Mouse (Mus musculus) retina, adult 2 months (tissue): Measurements from ENCODE around the gene Tspo.

ENCODE experiments used
- DNase-seq: peaks from one replicate; pipeline ENCODE4 v3.0.0-alpha.2; 2012; ENCODE audit warnings: low read depth, low spot score

Gene Tspo

DNA sequence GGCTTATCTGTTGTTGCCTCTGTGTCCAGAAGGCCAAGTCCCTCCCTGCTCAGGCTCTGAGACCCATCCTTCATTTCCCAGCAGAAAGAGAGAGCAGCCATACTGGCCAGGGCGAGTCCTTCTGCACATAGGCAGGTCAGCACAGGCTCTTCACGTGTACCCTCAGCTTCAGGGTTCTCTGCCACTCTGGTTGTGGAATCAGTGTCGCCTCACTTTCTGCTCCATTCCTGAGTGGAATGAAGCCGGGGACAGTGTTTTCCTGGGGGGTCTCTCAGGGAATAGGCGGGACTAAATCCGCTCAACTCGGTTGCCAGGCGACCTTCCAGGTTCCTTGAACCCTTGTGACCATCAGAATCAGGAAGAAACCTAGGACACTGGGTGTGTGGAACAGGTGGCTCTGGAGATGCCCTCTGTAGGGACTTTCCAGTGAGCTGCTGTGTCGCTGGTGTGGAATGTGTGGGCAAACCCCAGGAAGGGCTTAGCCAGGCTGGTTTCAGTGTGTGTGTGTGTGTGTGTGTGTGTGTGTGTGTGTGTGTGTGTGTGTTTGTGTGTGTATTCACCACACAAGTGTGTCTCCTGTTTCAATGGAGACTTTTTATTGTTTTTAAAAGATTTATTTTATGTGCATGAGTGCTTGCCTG is 21.6 kb upstream of the Tspo start:
- no peak for DNase-seq

DNA sequence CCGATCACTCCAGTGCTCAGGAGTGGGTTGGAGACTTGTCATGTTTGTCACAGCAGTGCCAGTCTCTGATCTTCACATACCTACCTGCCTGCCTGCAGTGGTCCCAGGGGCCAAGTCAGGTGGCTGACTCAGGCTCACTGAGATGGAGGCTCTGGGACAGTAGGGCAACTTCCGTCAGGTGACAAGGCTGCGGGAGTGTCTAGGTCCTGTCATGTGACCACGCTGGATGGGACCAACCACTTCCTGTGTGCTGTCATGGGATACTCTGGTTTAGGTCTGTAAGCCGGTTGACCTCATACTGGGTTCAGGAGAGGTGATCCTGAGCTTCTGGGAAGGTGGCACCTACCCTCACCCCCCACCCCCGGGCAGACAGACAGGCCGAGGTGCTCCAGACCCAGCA is 17.4 kb upstream of the Tspo start:
- no peak for DNase-seq

DNA sequence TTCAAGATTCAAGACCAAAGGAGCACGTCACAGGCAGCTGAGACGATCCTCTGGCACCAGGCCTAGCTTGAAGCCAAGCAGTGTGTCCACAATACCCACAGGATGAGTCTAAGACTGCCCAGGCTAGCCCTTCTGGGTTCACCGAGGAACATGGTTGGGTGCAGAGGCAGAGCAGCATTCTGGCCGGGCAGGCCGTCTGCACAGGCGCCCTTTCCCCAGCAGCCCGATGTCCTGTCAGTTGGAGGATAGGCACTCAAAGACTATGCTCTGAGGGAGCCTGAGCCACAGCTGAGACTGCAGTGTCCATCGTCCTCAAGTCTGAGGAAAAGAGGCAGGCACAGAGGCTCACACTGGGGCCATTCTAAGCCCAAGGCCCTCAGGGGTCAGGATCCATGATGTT is 16.2 kb upstream of the Tspo start:
- DNase-seq, result no peak

DNA sequence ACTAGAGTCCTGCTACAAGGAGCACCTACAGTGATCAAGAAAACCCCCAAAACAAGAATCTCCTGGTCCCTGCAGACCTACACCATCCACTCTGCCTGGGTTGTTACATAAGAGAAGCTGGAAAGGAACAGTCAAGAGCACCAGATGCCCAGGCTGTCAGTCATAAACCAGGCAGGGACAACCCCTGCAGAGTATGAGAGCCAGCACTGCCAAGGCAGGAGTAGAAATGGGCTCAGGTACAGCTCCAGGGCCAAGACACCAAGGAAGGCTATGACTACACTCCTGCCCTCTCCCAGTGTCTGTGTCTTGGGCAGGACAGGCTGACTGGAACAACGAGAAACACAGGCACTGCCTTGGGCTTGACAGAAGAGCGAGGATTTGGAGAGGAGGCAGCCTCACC is 13.3 kb upstream of the Tspo start:
- no peak for DNase-seq

DNA sequence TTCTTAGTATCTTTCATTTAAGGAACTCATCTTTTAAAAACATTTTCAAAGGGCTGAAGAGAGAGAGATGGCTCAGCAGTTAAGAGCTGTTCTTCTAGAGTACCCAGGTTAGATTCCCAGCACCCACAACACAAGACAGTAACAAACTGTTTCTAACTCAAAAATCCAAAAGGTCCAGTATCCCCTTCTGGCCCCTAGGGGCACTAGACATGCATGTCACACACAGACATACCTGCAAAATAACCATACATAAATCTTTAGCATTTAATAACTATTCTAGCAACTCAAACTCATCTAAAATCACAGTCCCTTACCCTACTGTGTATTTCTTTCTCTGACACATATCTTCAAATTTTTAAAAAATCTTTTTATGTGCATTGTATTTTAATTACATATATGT is 9.6 kb upstream of the Tspo start:
- no peak for DNase-seq

DNA sequence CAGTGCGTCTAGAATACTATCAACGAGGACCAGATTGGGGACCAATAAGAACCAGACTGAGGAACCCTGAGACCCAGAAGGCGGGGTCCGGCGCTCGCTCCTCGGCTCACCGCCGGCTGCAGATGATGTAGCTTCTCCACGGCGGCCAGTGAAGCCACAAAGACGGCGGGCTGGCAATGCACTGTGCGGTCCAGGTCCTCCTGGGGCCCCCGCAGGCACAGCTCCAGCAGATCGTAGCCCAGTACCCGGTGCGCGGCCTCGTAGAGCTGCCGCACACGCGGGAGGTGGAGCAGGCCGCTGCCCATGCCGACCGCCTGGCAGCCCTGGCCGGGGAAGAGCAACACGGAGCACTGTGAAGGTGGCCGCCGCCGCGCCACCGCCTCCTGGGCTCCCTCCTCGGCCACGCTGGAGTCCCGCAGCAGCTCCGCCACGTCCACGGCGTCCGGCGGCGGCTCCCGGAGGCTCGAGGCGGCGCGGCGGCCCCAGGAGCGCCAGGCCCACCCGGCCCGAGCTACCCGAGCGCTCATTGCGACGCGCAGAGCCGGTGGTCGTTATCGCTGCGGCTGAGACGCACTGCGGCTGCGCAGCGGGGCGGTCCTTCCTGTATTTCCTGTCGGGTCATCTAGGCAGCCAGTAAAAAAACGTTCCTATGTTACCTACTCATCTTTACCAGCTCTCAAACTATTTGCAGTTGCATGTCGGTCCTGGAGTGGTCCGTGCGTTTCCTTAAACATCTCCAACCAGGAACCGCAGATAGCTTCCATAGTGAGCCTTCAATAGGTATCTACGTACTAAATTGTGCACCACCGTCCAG is 8.0 kb upstream of the Tspo start:
- peak; percentile 70 for DNase-seq

DNA sequence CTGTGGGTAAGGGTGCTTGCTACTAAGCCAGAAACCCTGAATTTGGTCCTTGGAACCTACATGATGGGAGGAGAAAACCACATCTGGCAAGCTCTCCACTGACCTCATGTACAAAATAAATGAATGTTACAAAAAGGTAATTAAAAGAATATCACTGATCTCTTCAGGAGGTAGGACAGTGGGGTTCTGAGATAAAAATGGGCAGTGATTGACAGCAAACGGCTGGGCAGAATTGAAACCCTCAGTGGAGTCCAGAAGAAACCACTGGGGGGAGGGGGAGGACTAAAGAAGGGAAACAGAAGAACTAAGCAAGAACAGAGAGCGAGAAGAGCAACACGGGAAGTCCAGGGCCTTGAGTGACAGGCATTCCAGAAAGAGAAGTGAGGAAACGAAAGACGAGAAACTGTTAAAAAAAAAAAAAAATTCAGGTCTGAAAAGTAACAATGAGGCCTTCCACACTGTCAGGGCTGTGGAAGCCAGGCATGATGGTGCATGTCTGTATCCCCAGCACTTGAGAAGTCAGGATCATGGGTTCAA is 2.4 kb upstream of the Tspo start:
- no peak for DNase-seq

DNA sequence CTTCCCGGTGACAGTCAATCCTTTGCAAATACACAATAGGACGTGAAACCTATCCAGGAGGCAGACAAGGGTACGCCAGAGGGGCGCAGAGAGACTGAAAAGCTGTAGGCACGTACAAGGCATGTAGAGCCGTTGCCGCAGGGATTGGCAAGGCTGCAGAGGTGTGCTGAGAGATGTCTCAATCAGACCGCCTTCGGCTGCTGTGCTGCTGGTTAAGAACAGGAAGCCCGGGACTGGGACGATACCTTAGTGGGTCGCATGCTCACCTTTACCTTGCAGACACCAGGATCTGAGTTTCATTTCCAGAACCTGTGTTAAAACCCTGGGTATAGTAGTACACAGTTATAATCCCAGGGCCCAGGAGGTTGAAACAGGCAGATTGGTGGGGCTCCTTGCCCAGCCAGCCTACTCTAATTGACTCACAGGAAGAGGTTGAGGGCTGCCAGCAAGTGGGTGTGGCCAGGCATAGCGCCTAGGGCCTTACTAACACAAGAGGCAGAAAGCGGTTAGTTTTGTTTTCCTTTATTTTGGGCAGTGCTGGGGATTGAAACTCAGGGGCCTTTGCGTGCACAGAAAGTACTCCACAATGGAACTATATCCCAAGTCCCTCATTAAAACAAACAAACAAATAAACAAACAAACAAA is 644 bp upstream of the Tspo start:
- DNase-seq, result no peak

DNA sequence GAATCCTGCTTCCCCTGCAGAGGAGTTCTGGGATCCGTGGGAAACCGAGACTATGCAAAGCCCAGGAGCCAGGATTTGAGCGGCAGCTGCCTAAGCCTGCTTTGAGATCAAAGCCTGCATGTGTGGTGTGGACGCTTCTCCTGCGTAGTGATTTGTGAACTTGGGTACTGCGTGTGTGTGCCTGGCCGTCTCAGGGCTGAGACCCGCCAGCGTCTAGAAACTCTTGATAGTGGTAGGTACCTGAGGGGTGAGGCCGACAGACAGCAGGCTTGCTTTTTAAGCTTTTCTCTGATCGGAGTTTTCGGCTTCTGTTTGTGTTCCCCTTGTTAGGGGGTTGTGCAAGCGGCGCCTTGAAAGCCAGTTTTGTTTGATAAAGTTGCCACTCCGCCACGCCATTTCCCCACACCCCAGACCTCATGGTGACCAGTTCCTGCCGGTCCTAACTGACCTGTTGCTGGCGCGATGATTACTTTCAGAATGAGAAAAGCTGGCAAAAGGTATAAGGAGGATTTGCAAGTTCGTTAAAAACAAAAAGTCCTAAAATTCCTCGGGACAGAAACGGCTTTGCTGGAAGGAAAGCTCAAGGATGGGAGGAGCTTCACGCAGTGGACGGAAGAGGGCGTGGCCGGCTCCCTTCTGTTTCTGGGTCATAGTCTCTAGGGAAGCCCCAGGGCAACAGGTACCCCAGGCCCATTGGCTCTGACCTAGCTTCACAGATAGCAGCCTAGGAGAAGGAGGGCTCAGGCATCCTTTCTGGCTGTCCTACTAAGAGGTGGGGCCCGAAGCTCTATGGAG is 662 bp downstream of the Tspo start:
- no peak for DNase-seq

DNA sequence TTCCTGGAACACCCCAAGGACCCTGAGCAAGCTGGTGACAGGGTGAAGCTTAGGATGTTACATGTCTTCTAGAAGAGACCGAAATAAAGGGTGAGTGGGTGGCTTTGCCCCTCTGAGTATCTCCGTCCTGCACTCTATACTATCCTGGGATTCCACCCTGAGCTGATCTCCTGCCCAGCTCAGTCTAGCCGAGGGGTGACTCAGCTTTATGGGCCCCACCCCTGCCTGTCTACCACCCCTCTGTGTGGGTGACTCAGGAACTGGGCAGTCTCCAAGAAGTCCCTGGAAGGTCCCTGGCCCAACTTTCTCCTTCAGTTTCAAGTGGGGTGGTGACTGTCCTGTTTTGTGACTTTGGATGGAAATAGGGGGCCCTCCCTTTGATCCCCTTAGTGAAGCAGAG is 2.0 kb downstream of the Tspo start:
- no peak for DNase-seq

DNA sequence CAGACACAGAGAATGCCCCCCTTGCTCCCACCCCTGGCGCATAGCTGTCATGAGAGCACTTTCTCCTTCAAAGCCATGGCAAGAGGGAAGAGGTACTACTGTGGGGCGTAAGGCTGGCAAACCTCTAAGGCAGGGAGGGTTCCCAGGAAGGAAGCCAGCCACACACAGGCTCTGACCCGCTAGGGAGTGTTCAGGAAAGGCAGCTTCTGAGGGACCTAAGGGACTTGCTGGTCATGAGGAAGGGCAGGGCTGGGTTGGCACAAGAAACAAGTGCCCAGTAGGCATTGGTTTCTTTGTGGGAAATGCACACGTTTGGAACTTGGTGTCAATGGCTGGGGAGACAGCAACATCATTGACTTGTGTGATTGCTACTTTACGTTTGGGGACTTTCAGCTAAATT is 2.6 kb downstream of the Tspo start:
- no peak for DNase-seq

DNA sequence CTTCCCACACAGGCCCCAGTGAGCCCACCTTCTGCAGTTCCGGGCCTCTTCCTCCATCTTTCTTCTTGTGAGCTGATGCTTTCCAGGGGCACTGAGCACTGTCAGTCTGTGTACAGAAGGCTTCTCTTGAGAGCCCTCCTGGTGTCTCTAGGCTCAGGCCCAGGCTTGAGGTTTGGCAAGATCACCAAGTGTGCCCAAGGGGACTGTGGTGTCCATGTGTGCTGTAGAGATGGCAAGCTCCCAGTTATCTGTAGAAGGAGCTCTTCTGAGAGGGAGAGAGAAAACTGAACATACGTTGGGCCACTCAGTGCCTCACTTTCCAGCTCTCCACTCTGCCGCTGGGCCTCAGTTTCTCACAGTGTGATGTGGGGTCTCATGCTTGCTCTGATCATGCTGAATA is 4.3 kb downstream of the Tspo start:
- no peak for DNase-seq

DNA sequence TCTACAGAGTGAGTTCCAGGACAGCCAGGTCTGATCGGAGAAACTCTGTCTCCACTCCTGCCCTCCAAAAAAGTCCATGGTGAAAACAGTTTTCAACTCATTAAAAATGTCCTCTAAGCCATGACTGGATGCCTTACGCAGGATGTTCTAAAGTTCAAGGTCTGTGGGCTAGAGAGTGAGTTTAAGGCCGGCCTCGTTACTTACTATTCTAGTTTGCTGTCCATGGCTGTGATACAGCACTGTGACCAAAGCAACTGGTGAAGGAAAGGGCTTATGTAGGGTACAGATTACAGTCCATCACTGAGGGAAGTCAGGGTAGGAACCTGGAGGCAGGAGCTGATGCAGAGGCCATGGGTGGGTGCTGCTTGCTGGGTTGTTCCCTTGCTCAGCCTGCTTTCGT is 5.2 kb downstream of the Tspo start:
- no peak for DNase-seq

DNA sequence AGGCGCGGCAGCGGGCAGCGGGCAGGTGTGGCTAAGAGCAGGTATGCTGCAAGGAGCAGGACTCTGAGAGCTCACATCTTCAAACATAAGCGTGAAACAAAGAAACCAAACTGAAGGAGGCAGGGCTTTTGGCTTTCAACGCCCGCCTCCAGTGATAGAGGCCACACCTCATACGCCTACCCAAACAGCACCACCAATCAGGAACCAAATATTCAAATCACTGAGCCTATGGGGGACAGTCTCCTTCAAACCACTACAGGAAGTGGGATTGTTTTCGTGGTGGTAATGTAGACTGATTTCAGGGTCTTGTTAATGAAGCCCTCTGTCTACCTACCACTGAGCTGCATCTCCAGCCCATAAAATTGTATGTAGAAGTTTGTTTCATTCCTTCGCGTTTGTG is 6.3 kb downstream of the Tspo start:
- DNase-seq, result no peak

DNA sequence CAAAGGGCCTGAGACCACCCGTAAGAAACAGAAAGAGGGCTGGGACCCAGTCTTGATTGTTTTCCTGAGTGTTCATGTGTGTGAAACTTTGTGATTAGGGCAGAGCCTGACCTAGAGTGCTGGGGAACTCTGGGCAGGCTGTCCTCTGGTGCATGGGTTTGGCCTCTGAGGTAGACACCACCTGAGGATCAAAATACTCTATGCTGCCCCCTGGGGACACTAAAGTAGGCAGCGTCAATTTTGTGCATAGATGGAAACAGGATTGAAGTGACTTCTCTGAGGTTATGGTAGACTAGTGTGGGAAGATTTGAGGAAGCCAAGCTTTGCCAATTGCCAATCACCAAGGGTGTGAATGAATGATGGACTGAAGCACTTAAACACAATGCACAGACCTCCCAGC is 7.2 kb downstream of the Tspo start:
- no peak for DNase-seq

DNA sequence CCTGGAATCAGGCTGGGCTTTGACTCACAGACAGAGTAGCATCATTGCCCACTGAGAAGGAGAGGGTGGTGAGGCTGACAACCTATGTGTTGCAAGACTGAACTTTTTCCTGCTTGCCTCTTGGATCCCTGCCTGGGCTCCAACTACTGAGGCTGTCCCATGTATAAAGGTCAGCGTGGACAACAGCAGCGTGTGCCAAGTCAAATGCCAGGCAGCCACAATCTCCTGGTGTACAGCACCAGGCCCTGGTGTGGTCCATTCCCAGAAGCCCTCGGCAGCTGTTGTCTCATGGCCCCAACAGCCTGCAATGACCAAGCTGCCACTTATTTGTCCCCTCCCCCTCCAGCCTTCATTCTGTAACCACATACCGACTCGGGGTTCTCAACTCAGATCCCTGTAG is 8.2 kb downstream of the Tspo start:
- DNase-seq, result no peak

DNA sequence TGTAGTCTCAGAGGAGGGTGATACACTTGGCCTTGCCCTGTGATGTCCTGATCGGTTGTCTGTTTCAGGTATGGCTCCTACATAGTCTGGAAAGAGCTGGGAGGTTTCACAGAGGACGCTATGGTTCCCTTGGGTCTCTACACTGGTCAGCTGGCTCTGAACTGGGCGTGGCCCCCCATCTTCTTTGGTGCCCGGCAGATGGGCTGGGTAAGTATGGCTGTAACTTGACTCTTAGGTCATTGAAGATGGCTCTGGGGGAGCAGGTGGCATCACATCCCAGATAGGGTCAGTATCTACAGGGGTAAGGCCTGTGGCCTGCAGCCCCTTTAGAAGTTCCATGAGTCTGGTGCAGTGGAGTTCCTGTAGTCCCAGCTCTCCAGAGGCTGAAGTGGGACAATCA is 8.7 kb downstream of the Tspo start:
- no peak for DNase-seq

DNA sequence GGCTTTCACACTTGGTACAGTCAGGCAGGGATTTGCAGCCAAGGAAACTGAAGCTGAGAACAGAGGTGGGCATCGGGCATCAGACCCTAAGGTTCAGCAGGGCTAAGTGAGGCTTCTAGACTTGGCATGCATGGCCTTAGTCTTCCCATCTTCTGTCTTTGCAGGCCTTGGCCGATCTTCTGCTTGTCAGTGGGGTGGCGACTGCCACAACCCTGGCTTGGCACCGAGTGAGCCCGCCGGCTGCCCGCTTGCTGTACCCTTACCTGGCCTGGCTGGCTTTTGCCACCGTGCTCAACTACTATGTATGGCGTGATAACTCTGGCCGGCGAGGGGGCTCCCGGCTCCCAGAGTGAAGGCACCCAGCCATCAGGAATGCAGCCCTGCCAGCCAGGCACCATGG is 10.2 kb downstream of the Tspo start:
- no peak for DNase-seq

DNA sequence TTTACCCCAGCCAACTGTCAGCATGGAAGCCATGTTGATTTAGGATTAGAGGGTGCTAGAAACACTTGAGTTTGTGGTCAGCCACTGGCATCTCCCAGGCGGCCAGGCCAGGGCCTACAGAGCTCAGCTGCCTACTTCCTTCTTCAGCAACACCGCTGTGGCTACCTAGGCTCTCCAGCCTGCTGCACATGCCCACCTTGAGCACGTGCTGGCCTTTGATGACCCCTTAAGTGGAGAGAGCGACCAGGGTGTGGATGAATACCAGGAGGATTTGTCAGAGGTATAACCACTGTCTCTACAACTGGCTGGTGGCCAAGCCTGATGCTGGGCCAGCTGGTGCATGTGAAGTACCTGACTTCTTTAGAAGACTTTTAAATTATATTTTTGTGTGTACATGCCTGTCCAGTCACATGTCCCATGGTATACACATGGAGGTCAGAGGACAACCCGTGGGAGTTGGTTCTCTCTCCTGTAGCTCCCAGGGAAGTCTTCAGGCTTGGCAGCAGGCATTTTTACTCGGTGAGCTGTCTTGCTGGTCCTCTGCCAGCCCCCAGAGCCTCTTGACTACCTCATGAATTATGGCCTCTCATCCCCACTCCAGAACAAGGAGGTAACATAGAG is 11.4 kb downstream of the Tspo start:
- no peak for DNase-seq

DNA sequence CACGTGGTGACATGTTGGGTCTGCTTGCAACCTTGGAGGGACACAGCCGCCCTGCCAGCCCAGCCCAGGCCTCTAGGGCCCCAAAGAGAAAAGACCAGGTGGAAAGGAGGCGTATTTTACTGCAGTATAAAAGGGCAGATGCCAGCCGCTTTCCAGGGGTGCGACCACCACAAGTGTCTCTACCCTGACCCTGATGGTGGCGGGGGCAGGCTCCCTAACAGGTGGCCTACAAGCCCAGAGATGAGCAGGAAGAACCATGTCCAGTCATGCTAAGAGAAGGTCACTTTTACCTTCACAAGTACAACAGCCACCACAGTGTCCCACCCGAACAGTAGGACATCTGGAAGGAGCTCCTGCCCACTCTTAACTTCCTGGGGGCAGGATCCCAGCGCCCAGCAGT is 12.2 kb downstream of the Tspo start:
- no peak for DNase-seq

DNA sequence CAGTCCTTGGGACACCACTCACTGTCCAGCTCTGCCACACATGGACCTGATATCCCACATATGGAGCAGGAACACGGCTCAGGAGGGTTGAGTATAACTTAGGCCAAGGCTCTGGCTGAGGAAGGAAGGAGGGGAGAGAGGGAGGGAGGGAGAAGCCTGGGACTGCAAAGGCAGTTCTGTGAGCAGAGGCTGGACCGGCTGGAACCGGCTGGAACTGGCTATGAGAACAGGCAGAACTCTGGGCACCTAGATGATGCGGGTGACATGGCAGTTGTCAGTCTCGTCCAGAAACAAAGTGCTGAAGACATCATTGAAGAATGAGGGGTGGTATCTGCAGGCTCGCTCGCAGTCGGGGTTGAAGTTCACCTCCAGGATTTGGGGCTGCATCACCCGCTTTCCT is 13.3 kb downstream of the Tspo start:
- DNase-seq, result no peak

DNA sequence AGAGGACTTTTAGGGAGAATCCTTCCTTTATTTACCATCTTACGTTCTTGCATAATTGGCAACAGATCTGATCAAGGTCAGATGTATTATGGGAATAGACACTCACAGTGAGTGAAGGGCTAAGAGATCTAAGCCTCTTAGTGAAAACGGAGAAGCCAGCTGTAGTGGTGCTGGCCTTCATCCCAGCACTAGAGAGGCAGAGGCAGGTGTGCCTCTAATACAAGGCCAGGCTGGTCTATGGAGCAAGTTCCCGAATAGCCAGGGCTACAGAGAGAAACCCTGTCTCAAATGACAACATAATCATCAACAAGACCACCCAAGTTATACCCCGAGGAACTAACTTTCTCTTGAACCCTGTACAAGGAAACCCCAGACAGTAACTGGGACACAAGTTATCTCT is 19.5 kb downstream of the Tspo start:
- peak; percentile 25 for DNase-seq
